Mouse (Mus musculus): ENCODE results near the gene Mfsd12. TPM values are rescaled to one million over a fixed set of nuclear protein-coding genes. Genes with fewer than 3 reads are reported as not detected.

The Mfsd12 gene
- polyA plus RNA-seq, 1 experiment from 2014 or later, result 13.7 TPM

GRCm38 (mm10) chr10:81401205-81401520 lies 43.9 kb downstream of the Mfsd12 start:
- no peak overlapping the region for H3K4me3 ChIP-seq (ENCODE audit: low read length)
- H3K9ac ChIP-seq (ENCODE audit: low read length), result peak overlapping the region; percentile 60
- no peak overlapping the region for H3K4me2 ChIP-seq (ENCODE audit: low read depth, low read length)
- WGBS, result 38% methylated on average over 10 of the region's 10 CpGs
- peak; percentile 1; the same call in 1 of the 2 replicates for ATAC-seq (ENCODE audit: low read depth)
- H3K27me3 ChIP-seq (ENCODE audit: control insufficient read depth, insufficient read depth, low read depth, low read length), result no peaks in the 10 kb centered on the region
- no peaks in the 10 kb centered on the region for H3K9me3 ChIP-seq (ENCODE audit: control insufficient read depth, low read length)
- H3K4me1 ChIP-seq (replicated peaks; ENCODE audit: control insufficient read depth, insufficient read depth, low read length), result peaks cover 33% of the 10 kb centered on the region
- peaks cover 49% of the 10 kb centered on the region for H3K36me3 ChIP-seq (ENCODE audit: control insufficient read depth, insufficient read depth, low read length)
- peak overlapping the region; percentile 93 for H3K27ac ChIP-seq (ENCODE audit: low read length)

DNA sequence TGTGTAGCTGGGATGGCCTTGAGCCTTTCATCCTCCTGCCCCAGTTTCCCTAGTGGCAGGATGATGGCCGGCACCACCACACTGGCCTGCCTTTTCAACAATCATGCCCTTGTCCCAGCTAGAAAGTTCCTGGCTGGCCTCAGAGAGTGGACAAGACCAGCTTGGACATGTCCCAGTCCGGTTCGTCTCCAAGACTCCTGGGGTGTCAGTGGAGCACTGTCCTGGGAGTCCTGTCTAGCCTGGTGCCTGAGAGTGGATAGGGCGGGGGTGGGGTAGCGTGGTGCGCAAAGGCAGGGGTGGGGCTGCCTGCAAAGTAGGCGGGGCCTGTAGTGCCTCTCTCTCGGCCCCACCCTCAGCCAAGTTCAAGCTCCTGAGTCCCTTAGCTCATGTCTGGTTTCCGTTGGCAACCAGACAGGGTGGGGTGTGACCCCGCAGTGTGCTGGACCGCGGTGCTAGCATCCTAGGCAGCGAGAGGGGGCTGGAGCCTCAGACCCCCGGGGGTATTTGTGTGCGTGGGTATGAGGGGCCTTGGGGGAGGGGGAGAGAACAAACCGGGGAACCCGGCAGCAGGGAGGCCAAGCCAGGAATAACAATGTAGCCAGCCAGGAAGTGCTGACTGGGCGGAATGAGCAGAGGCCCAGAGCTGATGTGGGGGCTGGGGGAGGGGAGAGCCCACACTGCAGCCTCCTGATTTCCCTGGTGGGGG lies 44.4 kb downstream of the Mfsd12 start:
- H3K4me1 ChIP-seq (replicated peaks; ENCODE audit: control insufficient read depth, insufficient read depth, low read length), result peaks cover 35% of the 10 kb centered on the region
- no peaks in the 10 kb centered on the region for H3K9me3 ChIP-seq (ENCODE audit: control insufficient read depth, low read length)
- H3K36me3 ChIP-seq (ENCODE audit: control insufficient read depth, insufficient read depth, low read length), result peaks cover 49% of the 10 kb centered on the region
- peak overlapping the region; percentile 25; the same call in 1 of the 2 replicates for H3K4me3 ChIP-seq (ENCODE audit: low read length)
- peak; percentile 86 for ATAC-seq (ENCODE audit: low read depth)
- no peaks in the 10 kb centered on the region for H3K27me3 ChIP-seq (ENCODE audit: control insufficient read depth, insufficient read depth, low read depth, low read length)
- H3K4me2 ChIP-seq (ENCODE audit: low read depth, low read length), result peak overlapping the region; percentile 51
- H3K27ac ChIP-seq (ENCODE audit: low read length), result peak overlapping the region; percentile 93
- peak overlapping the region; percentile 60 for H3K9ac ChIP-seq (ENCODE audit: low read length)
- 10% methylated on average over 18 of the region's 18 CpGs for WGBS

DNA sequence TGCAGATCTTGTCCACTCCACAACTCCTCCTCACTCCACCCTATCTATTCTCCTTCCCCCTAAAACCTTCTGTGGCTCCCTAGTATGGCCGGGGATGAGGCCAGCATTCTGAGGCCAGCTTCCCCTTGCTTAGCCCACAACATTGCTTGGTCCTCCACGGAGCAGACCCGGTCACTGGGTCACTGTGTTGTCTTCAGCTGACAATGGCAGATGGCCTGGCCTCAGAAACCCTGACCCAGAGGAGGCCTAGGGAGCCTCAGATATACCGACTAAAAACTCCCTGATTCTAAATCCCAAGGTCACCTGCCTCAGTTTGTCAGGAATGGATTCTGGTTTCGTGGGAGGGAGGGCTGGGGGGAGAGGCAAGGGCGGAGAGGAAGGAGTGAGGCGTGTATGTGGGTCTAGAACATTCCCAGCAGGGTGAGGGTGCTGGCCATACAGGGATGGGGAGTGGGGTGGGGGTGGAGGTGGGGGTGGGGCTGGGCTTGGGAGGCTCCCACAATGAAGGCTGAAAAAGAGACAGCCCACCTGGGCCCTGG lies 45.0 kb downstream of the Mfsd12 start:
- WGBS, result 23% methylated on average over 7 of the region's 7 CpGs
- peaks cover 41% of the 10 kb centered on the region for H3K4me1 ChIP-seq (replicated peaks; ENCODE audit: control insufficient read depth, insufficient read depth, low read length)
- peak overlapping the region; percentile 60 for H3K9ac ChIP-seq (ENCODE audit: low read length)
- peak overlapping the region; percentile 51 for H3K4me2 ChIP-seq (ENCODE audit: low read depth, low read length)
- H3K36me3 ChIP-seq (ENCODE audit: control insufficient read depth, insufficient read depth, low read length), result peaks cover 53% of the 10 kb centered on the region
- no peaks in the 10 kb centered on the region for H3K27me3 ChIP-seq (ENCODE audit: control insufficient read depth, insufficient read depth, low read depth, low read length)
- peak; percentile 1; the same call in 1 of the 2 replicates for ATAC-seq (ENCODE audit: low read depth)
- H3K4me3 ChIP-seq (ENCODE audit: low read length), result no peak overlapping the region; the same call in 1 of the 2 replicates
- no peaks in the 10 kb centered on the region for H3K9me3 ChIP-seq (ENCODE audit: control insufficient read depth, low read length)
- H3K27ac ChIP-seq (ENCODE audit: low read length), result peak overlapping the region; percentile 93

DNA sequence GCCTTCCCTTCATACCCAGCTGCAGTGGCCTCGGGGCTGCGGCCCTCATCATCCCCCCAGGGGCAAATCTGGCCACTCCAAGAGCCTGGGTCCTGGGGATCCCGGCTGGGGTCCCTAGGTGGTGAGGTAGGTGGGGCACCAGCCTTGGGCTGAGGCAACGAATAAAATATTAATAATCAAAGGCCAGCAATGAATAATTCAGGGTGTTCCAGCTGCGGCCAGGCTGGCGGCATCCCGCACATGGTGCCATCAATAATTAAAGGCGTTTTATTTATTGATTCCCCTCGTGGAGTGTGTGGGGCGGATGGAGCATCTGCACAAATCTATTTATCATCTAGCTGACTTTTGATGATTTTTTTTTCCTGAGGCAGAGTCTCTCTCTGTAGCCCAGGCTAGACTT lies 46.2 kb downstream of the Mfsd12 start:
- whole genome bisulfite sequencing, result 66% methylated on average over 10 of the region's 10 CpGs
- peaks cover 53% of the 10 kb centered on the region for H3K4me1 ChIP-seq (replicated peaks; ENCODE audit: control insufficient read depth, insufficient read depth, low read length)
- H3K9ac ChIP-seq (ENCODE audit: low read length), result peak overlapping the region; percentile 60
- no peak overlapping the region for H3K4me3 ChIP-seq (ENCODE audit: low read length)
- no peaks in the 10 kb centered on the region for H3K9me3 ChIP-seq (ENCODE audit: control insufficient read depth, low read length)
- no peaks in the 10 kb centered on the region for H3K27me3 ChIP-seq (ENCODE audit: control insufficient read depth, insufficient read depth, low read depth, low read length)
- peak overlapping the region; percentile 93 for H3K27ac ChIP-seq (ENCODE audit: low read length)
- no peak overlapping the region for H3K4me2 ChIP-seq (ENCODE audit: low read depth, low read length)
- peaks cover 47% of the 10 kb centered on the region for H3K36me3 ChIP-seq (ENCODE audit: control insufficient read depth, insufficient read depth, low read length)
- ATAC-seq (ENCODE audit: low read depth), result no peak

GRCm38 (mm10) chr10:81404082-81404481 lies 46.8 kb downstream of the Mfsd12 start:
- peak overlapping the region; percentile 7; the same call in 1 of the 2 replicates for H3K9ac ChIP-seq (ENCODE audit: low read length)
- no peak overlapping the region for H3K27ac ChIP-seq (ENCODE audit: low read length)
- peaks cover 47% of the 10 kb centered on the region for H3K36me3 ChIP-seq (ENCODE audit: control insufficient read depth, insufficient read depth, low read length)
- no peak overlapping the region for H3K4me3 ChIP-seq (ENCODE audit: low read length)
- no peaks in the 10 kb centered on the region for H3K27me3 ChIP-seq (ENCODE audit: control insufficient read depth, insufficient read depth, low read depth, low read length)
- WGBS, result 29% methylated on average over 9 of the region's 9 CpGs
- no peak overlapping the region for H3K4me2 ChIP-seq (ENCODE audit: low read depth, low read length)
- ATAC-seq (ENCODE audit: low read depth), result no peak
- no peaks in the 10 kb centered on the region for H3K9me3 ChIP-seq (ENCODE audit: control insufficient read depth, low read length)
- peaks cover 58% of the 10 kb centered on the region for H3K4me1 ChIP-seq (replicated peaks; ENCODE audit: control insufficient read depth, insufficient read depth, low read length)

DNA sequence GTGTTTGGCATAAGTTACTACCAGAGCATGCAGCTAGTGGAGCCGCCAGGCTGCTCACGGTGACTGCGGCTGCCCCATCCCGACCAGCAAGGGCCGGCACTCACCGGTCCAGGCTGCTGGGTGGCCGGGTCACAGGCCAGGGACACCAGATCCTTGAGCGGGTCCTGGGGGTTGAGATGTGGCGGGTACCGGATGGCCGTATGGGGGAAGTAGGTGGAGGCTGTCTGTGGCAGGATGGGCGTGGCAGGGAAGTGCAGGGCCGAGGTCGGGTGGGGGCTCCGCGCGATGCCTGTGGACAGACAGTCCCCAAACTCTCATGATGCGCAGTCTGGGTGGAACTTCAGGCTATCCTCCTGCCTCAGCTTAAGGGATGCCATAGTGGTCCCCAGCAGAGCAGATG lies 47.4 kb downstream of the Mfsd12 start:
- no peak for ATAC-seq (ENCODE audit: low read depth)
- Histone ChIP-seq H3K36me3 (ENCODE audit: control insufficient read depth, insufficient read depth, low read length) (peaks cover 40% of the 10 kb centered on the region), H3K27ac (ENCODE audit: low read length) (peak overlapping the region; percentile 33; the same call in 1 of the 2 replicates)

DNA sequence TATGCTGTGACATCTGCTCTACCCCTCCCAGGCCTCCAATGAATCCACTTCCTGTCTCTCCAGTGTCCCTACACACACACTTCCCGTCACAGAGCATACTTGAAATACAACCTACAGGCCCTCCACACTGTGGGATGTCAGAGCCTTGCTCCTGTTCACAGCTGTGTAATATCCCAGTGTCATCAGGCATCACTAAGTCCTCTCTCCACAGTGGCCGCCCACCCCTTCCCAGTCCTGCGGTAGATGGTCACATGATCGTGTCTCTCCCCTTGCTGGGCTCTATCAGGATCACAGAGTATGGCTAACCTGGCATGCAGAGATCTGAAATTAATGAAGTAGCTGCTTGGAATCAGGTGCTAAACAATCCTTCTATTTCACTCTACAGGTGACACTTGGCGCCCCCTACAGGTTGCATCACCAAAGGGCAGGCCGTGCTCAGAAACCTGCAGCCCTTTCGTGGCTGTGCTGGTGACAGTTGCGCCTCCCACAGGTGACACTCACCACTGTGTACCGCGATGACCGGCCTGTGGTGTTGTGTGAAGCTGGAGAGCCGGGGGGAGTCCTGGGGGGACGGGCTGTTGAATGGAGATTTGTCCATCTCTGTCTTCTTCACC lies 48.4 kb downstream of the Mfsd12 start:
- H3K36me3 ChIP-seq (ENCODE audit: control insufficient read depth, insufficient read depth, low read length), result peaks cover 31% of the 10 kb centered on the region
- WGBS, result 53% methylated on average over 13 of the region's 13 CpGs
- H3K4me3 ChIP-seq (ENCODE audit: low read length), result no peak overlapping the region
- no peak overlapping the region for H3K9ac ChIP-seq (ENCODE audit: low read length)
- no peak for ATAC-seq (ENCODE audit: low read depth)
- no peak overlapping the region for H3K27ac ChIP-seq (ENCODE audit: low read length)
- peaks cover 68% of the 10 kb centered on the region for H3K4me1 ChIP-seq (replicated peaks; ENCODE audit: control insufficient read depth, insufficient read depth, low read length)
- no peaks in the 10 kb centered on the region for H3K9me3 ChIP-seq (ENCODE audit: control insufficient read depth, low read length)
- no peak overlapping the region for H3K4me2 ChIP-seq (ENCODE audit: low read depth, low read length)
- no peaks in the 10 kb centered on the region for H3K27me3 ChIP-seq (ENCODE audit: control insufficient read depth, insufficient read depth, low read depth, low read length)

More for the DNA sequence above, 47.4 kb downstream of the Mfsd12 start:
- no peak overlapping the region for H3K4me3 ChIP-seq (ENCODE audit: low read length)
- 65% methylated on average over 18 of the region's 18 CpGs for WGBS
- peak overlapping the region; percentile 23; the same call in 1 of the 2 replicates for H3K4me2 ChIP-seq (ENCODE audit: low read depth, low read length)
- no peaks in the 10 kb centered on the region for H3K27me3 ChIP-seq (ENCODE audit: control insufficient read depth, insufficient read depth, low read depth, low read length)
- no peaks in the 10 kb centered on the region for H3K9me3 ChIP-seq (ENCODE audit: control insufficient read depth, low read length)
- H3K9ac ChIP-seq (ENCODE audit: low read length), result no peak overlapping the region
- H3K4me1 ChIP-seq (replicated peaks; ENCODE audit: control insufficient read depth, insufficient read depth, low read length), result peaks cover 62% of the 10 kb centered on the region

- H3K4me2 ChIP-seq (ENCODE audit: low read depth, low read length), result peak overlapping the region; percentile 23
- H3K9ac ChIP-seq (ENCODE audit: low read length), result peak overlapping the region; percentile 32; the same call in 1 of the 2 replicates
- peak overlapping the region; percentile 21 for H3K4me3 ChIP-seq (ENCODE audit: low read length)
- no peak for ATAC-seq (ENCODE audit: low read depth)
- no peaks in the 10 kb centered on the region for H3K9me3 ChIP-seq (ENCODE audit: control insufficient read depth, low read length)
- H3K27me3 ChIP-seq (ENCODE audit: control insufficient read depth, insufficient read depth, low read depth, low read length), result no peaks in the 10 kb centered on the region
- H3K4me1 ChIP-seq (replicated peaks; ENCODE audit: control insufficient read depth, insufficient read depth, low read length), result peaks cover 73% of the 10 kb centered on the region
- peaks cover 31% of the 10 kb centered on the region for H3K36me3 ChIP-seq (ENCODE audit: control insufficient read depth, insufficient read depth, low read length)
- peak overlapping the region; percentile 8; the same call in 1 of the 2 replicates for H3K27ac ChIP-seq (ENCODE audit: low read length)
- WGBS, result 46% methylated on average over 24 of the region's 24 CpGs
These were observed 49.5 kb downstream of the Mfsd12 start for GRCm38 (mm10) chr10:81406504-81407440.
